Mouse (Mus musculus) kidney, postnatal 10 days (tissue): ENCODE results near the gene F2rl2.

Experiments
- DNase-seq: peaks from one replicate; pipeline ENCODE4 v3.0.0; 2021; ENCODE audit warnings: mixed read lengths

F2rl2 gene

GRCm38 (mm10) chr13:95696654-95697163 lies at the start of gene F2rl2:
Gene F2rl2, plus strand, starts transcription at chr13:95696853.
- DNase-seq, result no peak

- peak; percentile 52 for DNase-seq
Observed at GRCm38 (mm10) chr13:95647248-95647647, 49.4 kb upstream of the F2rl2 start.

GRCm38 (mm10) chr13:95649941-95650340 lies 46.7 kb upstream of the F2rl2 start:
- no peak for DNase-seq

GRCm38 (mm10) chr13:95651870-95652668 lies 44.6 kb upstream of the F2rl2 start:
- DNase-seq, result no peak

GRCm38 (mm10) chr13:95653696-95654095 lies 43.0 kb upstream of the F2rl2 start:
- no peak for DNase-seq

- peak; percentile 85 for DNase-seq
Observed at GRCm38 (mm10) chr13:95655284-95655683, 41.4 kb upstream of the F2rl2 start.

GRCm38 (mm10) chr13:95657171-95657570 lies 39.5 kb upstream of the F2rl2 start:
- no peak for DNase-seq

- no peak for DNase-seq
Observed at GRCm38 (mm10) chr13:95659432-95659831, 37.2 kb upstream of the F2rl2 start.

GRCm38 (mm10) chr13:95663834-95664233 lies 32.8 kb upstream of the F2rl2 start:
- DNase-seq, result no peak

GRCm38 (mm10) chr13:95665644-95666356 lies 30.9 kb upstream of the F2rl2 start:
- no peak for DNase-seq

- DNase-seq, result no peak
Observed at GRCm38 (mm10) chr13:95667260-95667659, 29.4 kb upstream of the F2rl2 start.

GRCm38 (mm10) chr13:95670534-95670933 lies 26.1 kb upstream of the F2rl2 start:
- no peak for DNase-seq

GRCm38 (mm10) chr13:95671108-95671897 lies 25.4 kb upstream of the F2rl2 start:
- DNase-seq, result no peak

- DNase-seq, result no peak
Observed at GRCm38 (mm10) chr13:95672372-95672771, 24.3 kb upstream of the F2rl2 start.

GRCm38 (mm10) chr13:95679078-95679477 lies 17.6 kb upstream of the F2rl2 start:
- no peak for DNase-seq

- no peak for DNase-seq
Observed at GRCm38 (mm10) chr13:95679491-95679941, 17.1 kb upstream of the F2rl2 start.

- no peak for DNase-seq
Observed at GRCm38 (mm10) chr13:95684656-95685244, 11.9 kb upstream of the F2rl2 start.

GRCm38 (mm10) chr13:95685736-95686135 lies 10.9 kb upstream of the F2rl2 start:
- no peak for DNase-seq

GRCm38 (mm10) chr13:95688576-95688975 lies 8.1 kb upstream of the F2rl2 start:
- DNase-seq, result no peak

GRCm38 (mm10) chr13:95692201-95692600 lies 4.5 kb upstream of the F2rl2 start:
- DNase-seq, result no peak

GRCm38 (mm10) chr13:95696120-95696653 lies 466 bp upstream of the F2rl2 start:
- DNase-seq, result no peak

- no peak for DNase-seq
Observed at GRCm38 (mm10) chr13:95697874-95698273, 1.2 kb downstream of the F2rl2 start.
